In genomic region chr11:52003772-52004528, GRCm38 (mm10) we compare ENCODE assay signal across 8 mouse cellular contexts. TPM values are rescaled to one million over a fixed set of nuclear protein-coding genes. Genes with fewer than 3 reads are reported as not detected.
DNase-seq lines count a peak whose midpoint lies in the region; ATAC-seq lines count a peak whose summit lies in the region.

TSS of gene Cdkl3 (plus strand) at chr11:52004221.

- H3K4me2 ChIP-seq in heart, embryonic 16.5 days (ENCODE audit: low read depth, low read length) = peak within 1 kb of the TSS; percentile 82
- H3K4me2 ChIP-seq in liver, embryonic 15.5 days = peak within 1 kb of the TSS; percentile 88
- H3K4me2 ChIP-seq in neural tube, embryonic 12.5 days (replicated peaks) = peak within 1 kb of the TSS; percentile 65

- H3K27ac ChIP-seq in forebrain, embryonic 10.5 days = peak within 1 kb of the TSS; percentile 93
- H3K27ac ChIP-seq in heart, embryonic 16.5 days (ENCODE audit: low read length) = peak within 1 kb of the TSS; percentile 97
- peak within 1 kb of the TSS; percentile 87 for H3K27ac ChIP-seq in liver, embryonic 15.5 days (replicated peaks)
- H3K27ac ChIP-seq in neural tube, embryonic 12.5 days = peak within 1 kb of the TSS; percentile 83

- peak within 1 kb of the TSS; percentile 82 for H3K4me3 ChIP-seq in forebrain, embryonic 10.5 days
- peak within 1 kb of the TSS; percentile 84 for H3K4me3 ChIP-seq in heart, embryonic 16.5 days (ENCODE audit: low read length)
- H3K4me3 ChIP-seq in liver, embryonic 15.5 days (replicated peaks) = peak within 1 kb of the TSS; percentile 74
- H3K4me3 ChIP-seq in neural tube, embryonic 12.5 days = peak within 1 kb of the TSS; percentile 82

- H3K4me1 ChIP-seq in forebrain, embryonic 10.5 days = peaks cover 38% of the 10 kb centered on the region
- peaks cover 20% of the 10 kb centered on the region for H3K4me1 ChIP-seq in heart, embryonic 16.5 days (ENCODE audit: control insufficient read depth, insufficient read depth, low read length)
- H3K4me1 ChIP-seq in liver, embryonic 15.5 days (replicated peaks) = peaks cover 51% of the 10 kb centered on the region
- H3K4me1 ChIP-seq in neural tube, embryonic 12.5 days = peaks cover 16% of the 10 kb centered on the region

- no peaks in the 10 kb centered on the region for H3K27me3 ChIP-seq in forebrain, embryonic 10.5 days (ENCODE audit: poor library complexity, severe bottlenecking)
- H3K27me3 ChIP-seq in heart, embryonic 16.5 days (ENCODE audit: control insufficient read depth, insufficient read depth, low read length) = no peaks in the 10 kb centered on the region
- no peaks in the 10 kb centered on the region for H3K27me3 ChIP-seq in liver, embryonic 15.5 days
- no peaks in the 10 kb centered on the region for H3K27me3 ChIP-seq in neural tube, embryonic 12.5 days (replicated peaks)

- no peaks in the 10 kb centered on the region for H3K9me3 ChIP-seq in forebrain, embryonic 10.5 days
- H3K9me3 ChIP-seq in heart, embryonic 16.5 days (replicated peaks; ENCODE audit: control insufficient read depth, low read length) = no peaks in the 10 kb centered on the region
- no peaks in the 10 kb centered on the region for H3K9me3 ChIP-seq in liver, embryonic 15.5 days (replicated peaks)
- H3K9me3 ChIP-seq in neural tube, embryonic 12.5 days = no peaks in the 10 kb centered on the region

- ATAC-seq in heart, embryonic 16.5 days (replicated peaks; ENCODE audit: extremely low read depth, insufficient read depth, low FRiP score) = peak; percentile 90
- peak; percentile 83 for ATAC-seq in liver, embryonic 15.5 days (ENCODE audit: insufficient read depth)
- ATAC-seq in neural tube, embryonic 12.5 days (ENCODE audit: low FRiP score, low read depth) = peak; percentile 84

- peak within 1 kb of the TSS; percentile 90 for H3K9ac ChIP-seq in heart, embryonic 16.5 days (ENCODE audit: low read length)
- peak within 1 kb of the TSS; percentile 79 for H3K9ac ChIP-seq in liver, embryonic 15.5 days
- peak within 1 kb of the TSS; percentile 77 for H3K9ac ChIP-seq in neural tube, embryonic 12.5 days

- H3K36me3 ChIP-seq in forebrain, embryonic 10.5 days (replicated peaks) = peaks cover 2% of the 10 kb centered on the region; the same call in 1 of the 2 replicates
- H3K36me3 ChIP-seq in heart, embryonic 16.5 days (ENCODE audit: control insufficient read depth, insufficient read depth) = no peaks in the 10 kb centered on the region
- H3K36me3 ChIP-seq in liver, embryonic 15.5 days (replicated peaks) = no peaks in the 10 kb centered on the region
- no peaks in the 10 kb centered on the region for H3K36me3 ChIP-seq in neural tube, embryonic 12.5 days

- peak; percentile 82 to 88 for DNase-seq in CD8-positive naive resting alpha-beta T cell, adult 2 months (ENCODE audit: low read depth in 2 of 2, low spot score in 2 of 2)
- DNase-seq in c-Kit-positive CD71-negative TER-119-negative erythroid progenitor cells, embryonic 14.5 days (ENCODE audit: low read depth) = peak; percentile 92
- DNase-seq in forebrain, embryonic 10.5 days (ENCODE audit: extremely low spot score, low spot score) = peak; percentile 93
- DNase-seq in kidney, postnatal 36 days = peak; percentile 98
- peak; percentile 90 for DNase-seq in telencephalon, adult 2 months (ENCODE audit: low read depth, low spot score)

- WGBS in forebrain, embryonic 10.5 days = under 1% methylated on average over 51 of the region's 51 CpGs
- WGBS in heart, embryonic 16.5 days = under 1% methylated on average over 51 of the region's 51 CpGs
- WGBS in liver, embryonic 15.5 days (ENCODE audit: insufficient replicate concordance) = under 1% methylated on average over 51 of the region's 51 CpGs
- under 1% methylated on average over 51 of the region's 51 CpGs for WGBS in neural tube, embryonic 12.5 days

RNA-seq across cellular contexts. Expression of gene Cdkl3, which starts in this region (rescaled TPM):
- polyA plus RNA-seq in forebrain, embryonic 10.5 days (2016; fragmentation: Nextera tagmentation; extraction: Ambion mirVana) = 11.0 and 13.0 TPM in 2 replicates
- 10.8 and 12.7 TPM in 2 replicates for polyA plus RNA-seq in heart, embryonic 16.5 days (2015; fragmentation: Nextera tagmentation; extraction: Ambion mirVana)
- polyA plus RNA-seq in liver, embryonic 15.5 days (2015; fragmentation: Nextera tagmentation; extraction: Ambion mirVana) = 0.78 and 1.3 TPM in 2 replicates
- polyA plus RNA-seq in neural tube, embryonic 12.5 days (2016; fragmentation: Nextera tagmentation; extraction: Ambion mirVana) = 19.5 and 19.6 TPM in 2 replicates

Comparison
In these comparisons a context has a peak if more than half of its experiments do, and no peak if none do; other contexts are left out.
1. Peak in every context shown above with its lines: DNase-seq, ATAC-seq, H3K4me3 ChIP-seq and H3K27ac ChIP-seq.